Mouse (Mus musculus) bone marrow, adult 2 months (tissue): ENCODE results near the gene Jaml. TPM values are rescaled to one million over a fixed set of nuclear protein-coding genes. Genes with fewer than 3 reads are reported as not detected.
A peak's percentile ranks its signal among the peaks of the same experiment; 100 is the strongest.

Experiments
- H3K27ac ChIP-seq: fragments of 200-500 bp; 2 replicates; pipeline ENCODE4 v1.5.1; 2012; ENCODE audit warnings: low read depth, mild to moderate bottlenecking, control low read depth, inconsistent platforms, low read length; ENCODE audit not compliant: control insufficient read depth, poor library complexity, insufficient read depth
- H3K4me1 ChIP-seq: fragments of 200-500 bp; 2 replicates; pipeline ENCODE4 v1.6.1; 2011; ENCODE audit warnings: low read length; ENCODE audit not compliant: control insufficient read depth, insufficient read depth
- H3K4me3 ChIP-seq: fragments of 200-500 bp; replicated peaks from 2 replicates; pipeline ENCODE3; 2011; ENCODE audit warnings: mild to moderate bottlenecking, low read depth, low read length, control low read depth; ENCODE audit not compliant: control insufficient read depth
- CTCF ChIP-seq: fragments of 200-500 bp; IDR thresholded peaks from 2 replicates; pipeline ENCODE4 v1.5.1; 2011; ENCODE audit warnings: low read length, control low read depth; ENCODE audit not compliant: control insufficient read depth, insufficient read depth
- POLR2A ChIP-seq: fragments of 200-500 bp; IDR thresholded peaks from 2 replicates; pipeline ENCODE4 v1.6.1; 2011; ENCODE audit warnings: low read depth, mild to moderate bottlenecking, control low read depth, low read length, borderline replicate concordance; ENCODE audit not compliant: control insufficient read depth
- WGBS: fragments of 180-500 bp; shearing (Covaris S2); methylation state at CpG from one replicate; pipeline ENCODE4 v1.1.7; 2018; 5-methylcytosine and 5-hydroxymethylcytosine counted together
- polyA plus RNA-seq: library from polyadenylated mRNA; stranded (reverse); fragments of >200 nt; gene quantifications from 2 replicates; pipeline ENCODE4 v1.2.4, GENCODE M21; 2011; ENCODE audit warnings: low replicate concordance; ENCODE audit not compliant: missing spikeins, insufficient read depth, insufficient read length

Jaml gene
- polyA plus RNA-seq, 1 experiment = 25.9 TPM

DNA sequence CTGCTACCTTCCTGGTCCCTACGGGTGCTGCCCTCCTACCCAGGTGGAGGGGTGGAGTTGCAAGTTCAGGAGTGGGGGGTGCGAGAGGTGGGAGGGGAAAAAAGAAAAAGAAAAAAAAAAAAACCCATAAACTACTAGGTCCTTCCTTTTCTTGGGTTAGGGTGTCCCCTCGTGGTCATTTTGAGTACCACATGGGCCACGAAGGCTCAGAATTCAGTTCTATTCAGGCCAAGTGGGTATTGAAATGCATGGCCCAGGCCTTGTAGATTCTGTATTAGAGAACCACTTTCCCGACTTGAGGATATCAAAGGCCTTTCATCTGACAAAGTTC lies 67.2 kb downstream of the Jaml start:
- under 1% methylated on average over 5 of the region's 5 CpGs for WGBS
- no peaks in the 10 kb centered on the region for H3K4me1 ChIP-seq
- no peak overlapping the region for H3K27ac ChIP-seq
- H3K4me3 ChIP-seq = no peak overlapping the region
- TF ChIP-seq POLR2A (no peak), CTCF (0 out of 2 replicates have a peak, but pooled peaks have one; percentile 20)

DNA sequence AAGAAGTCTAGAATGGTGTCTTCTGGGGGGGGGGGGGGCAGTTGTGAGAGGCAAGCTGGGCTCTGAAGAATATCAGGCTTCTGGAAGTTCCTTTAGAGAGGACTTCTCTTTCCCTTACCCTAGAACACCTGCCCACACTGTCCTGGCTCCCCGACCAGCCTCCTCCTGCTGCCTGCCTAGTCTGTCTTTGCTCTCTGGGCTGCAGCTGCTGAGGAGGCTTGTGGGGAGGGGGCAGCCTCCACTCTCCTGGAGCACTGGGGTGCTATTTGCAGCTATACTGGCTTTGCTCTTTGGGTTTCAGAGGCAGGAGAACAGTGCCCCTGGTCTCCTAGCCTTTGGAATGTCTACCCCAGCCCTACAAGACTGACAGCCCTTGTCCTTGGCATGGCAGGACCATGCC lies 72.0 kb downstream of the Jaml start:
- Histone ChIP-seq H3K4me1 (no peaks in the 10 kb centered on the region), H3K4me3 (no peak overlapping the region), H3K27ac (no peak overlapping the region)
- TF ChIP-seq CTCF (no peak), POLR2A (no peak)
- 46% methylated on average over 1 of the region's 1 CpGs for WGBS

DNA sequence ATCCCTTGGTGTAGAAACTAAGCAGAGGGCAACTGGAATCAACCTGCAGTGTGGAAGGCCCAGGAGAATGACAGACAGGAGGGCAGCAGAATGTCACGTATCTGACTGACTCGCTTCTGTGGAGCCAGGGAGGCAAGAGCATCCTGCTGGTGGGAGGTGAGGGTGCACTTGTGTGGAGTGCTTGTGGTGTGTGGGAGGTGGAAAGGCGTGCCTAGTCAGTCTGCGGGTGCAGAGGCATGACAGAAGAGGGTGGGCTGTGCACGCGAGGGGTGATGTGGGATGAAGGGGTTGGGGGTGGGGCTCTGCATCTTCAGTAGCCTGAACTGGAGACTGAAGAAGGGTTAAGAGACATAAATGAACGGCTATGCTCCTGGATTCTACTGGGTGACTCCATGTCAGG lies 74.4 kb downstream of the Jaml start:
- Histone ChIP-seq H3K27ac (no peak overlapping the region), H3K4me3 (no peak overlapping the region), H3K4me1 (no peaks in the 10 kb centered on the region)
- 79% methylated on average over 7 of the region's 7 CpGs for WGBS
- no peak for TF ChIP-seq POLR2A
- no peak for TF ChIP-seq CTCF

Other genes with a start within 250 kb of the Jaml start
- gene Kmt2a, start 197.9 kb upstream of the Jaml start, polyA plus RNA-seq = 23.2 and 39.1 TPM in 2 replicates
- 242 and 287 TPM in 2 replicates for gene Atp5l, start 158.4 kb upstream of the Jaml start, polyA plus RNA-seq
- 11.1 and 18.8 TPM in 2 replicates for gene Ube4a, start 113.6 kb upstream of the Jaml start, polyA plus RNA-seq
- 5.4 and 7.0 TPM in 2 replicates for gene Cd3g, start 98.8 kb upstream of the Jaml start, polyA plus RNA-seq
- gene Cd3d, start 97.4 kb upstream of the Jaml start, polyA plus RNA-seq = 8.8 and 17.2 TPM in 2 replicates
- gene Cd3e, start 69.6 kb upstream of the Jaml start, polyA plus RNA-seq = 1.8 and 4.8 TPM in 2 replicates
- gene Mpzl2, start 39.4 kb upstream of the Jaml start, polyA plus RNA-seq = 2.2 TPM in 1 of 2 replicates, not detected in the other
- gene Mpzl3, start 24.0 kb upstream of the Jaml start, polyA plus RNA-seq = 3.2 and 3.8 TPM in 2 replicates
- 0.37 and 0.41 TPM in 2 replicates for gene Scn2b, start 38.6 kb downstream of the Jaml start, polyA plus RNA-seq
- gene Scn4b, start 59.2 kb downstream of the Jaml start, polyA plus RNA-seq = 0.60 TPM in 1 of 2 replicates, not detected in the other
- gene BC049352, start 102.8 kb downstream of the Jaml start, polyA plus RNA-seq = not detected in 2 replicates
- not detected in 2 replicates for gene Tmprss4, start 124.9 kb downstream of the Jaml start, polyA plus RNA-seq
- 16.0 and 32.8 TPM in 2 replicates for gene Il10ra, start 190.0 kb downstream of the Jaml start, polyA plus RNA-seq
- 0.59 and 1.5 TPM in 2 replicates for gene Tmprss13, start 239.9 kb downstream of the Jaml start, polyA plus RNA-seq